Mouse (Mus musculus) kidney, adult 2 months (tissue): ENCODE data around the gene Myo15b.

ENCODE experiments used
- CTCF ChIP-seq: fragments of 200-500 bp; conservative IDR thresholded peaks from 2 replicates; pipeline ENCODE4 v1.5.1; 2011; ENCODE audit warnings: low read depth, mild to moderate bottlenecking, control low read depth, low read length, moderate library complexity, mixed read lengths; ENCODE audit not compliant: insufficient read depth, insufficient read length
- POLR2A ChIP-seq: fragments of 200-500 bp; IDR thresholded peaks from one replicate; pipeline ENCODE4 v1.6.1; 2011; ENCODE audit warnings: low read depth, low read length, control low read depth

- TF ChIP-seq CTCF (0 out of 2 replicates have a peak, but pooled peaks have one; percentile 13), POLR2A (no peak)
Observed at GRCm38 (mm10) chr11:115876438-115876837, 18.2 kb downstream of the Myo15b start.
